Mouse (Mus musculus) heart, postnatal 36 days (tissue): ENCODE results near the gene Arhgap11a. TPM values are rescaled to one million over a fixed set of nuclear protein-coding genes. Genes with fewer than 3 reads are reported as not detected.

ENCODE experiments used
- DNase-seq, 2 experiments: peaks; one replicate each; pipeline ENCODE4 v3.0.0; 2021 to 2022
- intact Hi-C: fragments of 180-260 bp; cut with DNase I; formaldehyde crosslinking; loops from one replicate; pipeline ENCODE4 v1.15.1; 2025
- total RNA-seq, 2 experiments: library from RNA; stranded (reverse); gene quantifications; 2 replicates each; pipeline ENCODE4 v1.2.3; 2021

The Arhgap11a gene
- total RNA-seq, 2 experiments from 2014 or later, result 2.0 to 2.5 TPM

DNA sequence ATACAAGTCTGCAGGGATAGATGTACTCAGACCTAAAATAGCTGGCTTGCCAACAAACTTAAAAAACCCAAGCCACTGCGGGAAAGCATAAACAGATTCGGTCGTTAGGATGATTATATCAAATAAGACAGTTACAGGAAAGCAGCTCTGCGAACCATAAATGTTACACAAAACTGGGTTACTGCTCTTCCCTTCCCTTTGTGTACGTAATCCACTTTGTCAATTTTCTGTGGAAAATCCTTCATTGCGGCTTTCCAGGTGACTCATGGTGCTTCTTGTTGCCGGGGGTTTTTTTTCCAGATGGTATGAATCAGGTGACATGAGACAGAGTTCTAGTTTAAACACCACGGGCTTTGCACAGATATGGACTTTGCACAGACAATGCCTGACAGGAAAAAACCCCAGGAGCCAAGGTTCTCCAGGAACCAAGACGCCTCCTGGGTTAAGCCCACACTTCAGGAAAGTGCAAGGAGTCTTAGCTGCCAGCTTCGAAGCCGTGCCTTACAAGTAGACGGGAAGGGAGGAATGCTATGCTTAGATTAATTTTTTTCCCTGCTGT is 27.2 kb downstream of the Arhgap11a start:
- intact Hi-C loops, result loop anchor here (5.0 kb wide), 1 partner anchor 329 kb away; no protein-coding TSS in a partner anchor
- DNase-seq, result no peak

- intact Hi-C loops, result loop anchor here (5.0 kb wide), 1 partner anchor 328 kb away; no protein-coding TSS in a partner anchor
- DNase-seq, result peak; percentile 6 to 8
Measured at GRCm38 (mm10) chr2:113820117-113820516, 28.3 kb downstream of the Arhgap11a start.

DNA sequence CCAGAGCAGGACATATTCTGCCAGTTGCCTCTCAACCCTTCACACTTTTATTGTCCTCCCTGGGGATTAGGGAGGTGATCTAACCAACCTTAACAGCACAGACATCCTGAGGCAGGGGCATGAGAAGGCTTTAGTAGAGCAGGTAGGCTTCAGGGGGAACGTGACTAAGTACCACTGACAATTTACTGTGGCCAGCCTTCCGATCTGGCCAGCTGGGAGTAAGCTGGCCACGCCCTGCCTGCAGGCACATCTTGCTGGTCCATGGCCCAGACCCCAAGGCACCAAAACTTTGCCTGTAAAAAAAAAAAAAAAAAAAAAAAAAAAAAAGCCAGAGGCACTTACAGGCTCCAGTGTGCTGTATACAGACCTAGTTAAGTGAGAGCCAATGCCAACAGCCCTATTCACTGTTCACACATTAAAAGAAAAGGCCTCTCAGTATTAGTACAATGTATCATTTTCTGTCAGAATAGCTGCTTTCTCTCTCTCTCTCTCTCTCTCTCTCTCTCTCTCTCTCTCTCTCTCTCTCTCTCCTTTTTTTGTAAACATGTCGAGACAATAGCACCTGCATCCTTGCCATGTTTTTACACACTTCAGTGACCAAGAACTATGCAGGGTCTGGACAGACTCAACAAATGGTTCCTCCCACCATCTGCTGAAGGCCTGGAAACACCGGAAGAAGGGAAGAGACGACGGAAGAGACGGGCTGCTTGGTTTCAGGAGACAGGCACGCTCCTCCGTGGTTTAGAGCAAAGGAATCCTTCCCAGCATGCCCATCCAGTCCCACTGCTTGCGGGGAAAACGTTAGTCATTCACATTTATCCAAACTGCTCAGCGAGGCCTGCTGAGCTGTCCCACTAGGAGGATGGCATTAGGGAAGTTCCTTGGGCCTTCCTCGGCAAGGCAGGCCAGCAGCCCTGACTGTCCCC is 30.5 kb downstream of the Arhgap11a start:
- no peak for DNase-seq
- intact Hi-C loops, result no loop called here

- peak; percentile 54 to 75 for DNase-seq
- intact Hi-C loops, result loop anchor here (5.0 kb wide), 4 partner anchors 270 to 500 kb away; no protein-coding TSS in a partner anchor
Measured at GRCm38 (mm10) chr2:113807640-113808039, 40.8 kb downstream of the Arhgap11a start.

- DNase-seq, result no peak
- intact Hi-C loops, result loop anchor here (5.0 kb wide), 4 partner anchors 270 to 500 kb away; no protein-coding TSS in a partner anchor
Measured at GRCm38 (mm10) chr2:113806851-113807577, 41.4 kb downstream of the Arhgap11a start.

DNA sequence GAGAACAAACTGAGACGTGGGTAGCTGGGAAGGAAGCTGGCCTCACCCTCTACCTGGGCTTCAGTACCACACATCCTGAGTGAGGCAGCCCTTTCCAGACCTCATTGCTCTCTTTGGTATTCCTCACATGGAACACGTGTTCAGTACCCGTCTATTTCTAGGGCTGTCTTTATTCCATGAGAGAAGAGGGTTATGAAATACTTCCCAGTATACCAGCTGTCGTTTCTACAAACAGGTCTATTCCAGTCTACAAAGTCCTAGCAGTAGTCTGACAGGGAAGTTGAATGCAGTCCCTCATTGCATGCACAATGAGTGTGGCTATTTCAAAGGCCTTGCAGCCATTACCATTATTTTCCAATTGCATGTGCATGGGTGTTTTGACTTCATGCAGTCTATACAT is 42.7 kb downstream of the Arhgap11a start:
- intact Hi-C loops, result loop anchor here (5.0 kb wide), 4 partner anchors 268 to 498 kb away; no protein-coding TSS in a partner anchor
- no peak for DNase-seq

- DNase-seq, result no peak
- intact Hi-C loops, result no loop called here
Measured at GRCm38 (mm10) chr2:113803753-113804152, 44.7 kb downstream of the Arhgap11a start.

DNA sequence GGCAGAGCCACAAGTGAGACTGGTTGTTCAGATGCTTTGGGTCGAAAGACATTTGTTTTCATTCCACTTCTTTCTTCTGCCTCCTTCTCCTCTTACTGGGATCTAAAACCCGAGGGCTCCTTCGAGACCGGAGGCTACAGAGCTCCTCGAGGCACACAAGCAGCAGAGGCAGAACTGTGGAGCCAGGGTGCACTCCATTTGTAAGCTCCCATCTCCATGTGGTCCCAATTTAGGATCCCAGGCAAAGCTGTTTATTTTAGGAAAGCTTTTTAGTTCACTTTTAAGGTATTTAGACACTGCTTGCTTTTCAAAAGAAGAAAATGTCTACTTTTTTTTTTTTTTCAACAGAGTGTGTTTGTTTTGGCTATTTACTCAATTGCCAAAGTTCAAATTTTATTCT is 47.6 kb downstream of the Arhgap11a start:
- no peak for DNase-seq
- intact Hi-C loops, result no loop called here

DNA sequence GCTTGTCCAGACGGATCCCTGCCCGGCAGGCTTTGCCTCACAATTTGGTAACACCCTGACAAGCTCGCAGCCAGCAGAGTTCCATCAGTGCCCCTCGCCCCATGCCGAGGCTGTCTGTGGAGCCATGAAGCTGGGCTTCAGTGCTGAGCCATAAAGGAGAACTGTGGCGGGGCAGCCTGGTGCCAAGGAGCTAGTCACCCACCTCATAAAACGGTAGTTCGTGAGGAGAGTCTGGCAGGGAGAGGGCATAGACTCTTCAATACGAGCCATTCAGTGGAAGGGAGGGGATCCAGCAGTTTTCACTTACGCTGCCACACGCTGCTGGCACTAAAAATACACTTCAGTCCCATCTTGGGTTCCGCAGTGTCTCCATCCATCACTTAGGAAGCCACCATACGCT is 49.9 kb downstream of the Arhgap11a start:
- intact Hi-C loops, result no loop called here
- DNase-seq, result no peak

- intact Hi-C loops, result no loop called here
- no peak for DNase-seq
Measured at GRCm38 (mm10) chr2:113795186-113795585, 53.3 kb downstream of the Arhgap11a start.

DNA sequence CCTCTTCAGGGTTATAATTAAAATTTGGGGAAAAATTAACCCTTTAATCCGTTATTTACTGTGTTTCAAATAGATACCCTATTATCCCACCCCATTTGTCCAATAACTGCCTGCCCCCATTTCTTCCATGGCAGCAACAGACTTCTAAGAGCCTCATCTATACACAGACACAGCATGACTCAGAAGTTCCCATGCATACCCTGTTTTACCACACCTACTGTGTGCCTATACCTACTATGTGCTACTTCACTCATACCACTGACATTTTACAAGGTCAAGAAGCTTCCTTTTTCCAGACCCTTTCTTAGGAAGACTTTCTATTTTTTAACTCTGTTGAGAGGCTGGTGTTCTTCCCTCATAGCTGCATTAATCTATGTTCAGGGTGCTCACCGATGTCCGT is 54.9 kb downstream of the Arhgap11a start:
- intact Hi-C loops, result no loop called here
- no peak for DNase-seq

DNA sequence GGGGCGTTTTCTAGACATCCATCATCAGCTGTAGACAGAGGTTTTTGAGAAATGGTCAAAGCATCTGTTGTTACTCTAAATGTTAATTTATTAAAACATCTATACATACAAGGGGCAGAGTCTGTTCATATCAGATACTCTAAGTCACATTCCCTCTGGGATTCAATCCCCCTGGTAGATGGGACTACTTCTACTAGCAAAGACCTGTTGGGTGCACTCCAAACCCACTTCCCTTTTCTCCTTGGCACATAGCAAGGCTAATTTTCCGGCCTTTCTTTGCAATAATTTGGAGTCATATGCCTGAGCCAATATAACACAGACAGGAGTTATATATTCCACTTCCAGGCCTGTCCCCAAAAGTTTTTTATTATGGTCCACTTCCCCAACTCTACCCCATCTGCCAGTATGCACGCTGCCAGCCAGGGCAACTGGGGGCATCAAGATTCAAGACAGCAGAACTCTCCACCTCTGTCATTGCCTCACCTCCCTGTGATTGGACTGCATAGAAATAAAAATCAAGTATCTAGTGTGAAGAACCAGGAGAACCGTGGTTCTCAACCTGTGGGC is 59.6 kb downstream of the Arhgap11a start:
- no peak for DNase-seq
- intact Hi-C loops, result no loop called here

- intact Hi-C loops, result no loop called here
- DNase-seq, result no peak
Measured at GRCm38 (mm10) chr2:113787882-113788281, 60.6 kb downstream of the Arhgap11a start.

- no peak for DNase-seq
- intact Hi-C loops, result no loop called here
Measured at GRCm38 (mm10) chr2:113784851-113785250, 63.6 kb downstream of the Arhgap11a start.

DNA sequence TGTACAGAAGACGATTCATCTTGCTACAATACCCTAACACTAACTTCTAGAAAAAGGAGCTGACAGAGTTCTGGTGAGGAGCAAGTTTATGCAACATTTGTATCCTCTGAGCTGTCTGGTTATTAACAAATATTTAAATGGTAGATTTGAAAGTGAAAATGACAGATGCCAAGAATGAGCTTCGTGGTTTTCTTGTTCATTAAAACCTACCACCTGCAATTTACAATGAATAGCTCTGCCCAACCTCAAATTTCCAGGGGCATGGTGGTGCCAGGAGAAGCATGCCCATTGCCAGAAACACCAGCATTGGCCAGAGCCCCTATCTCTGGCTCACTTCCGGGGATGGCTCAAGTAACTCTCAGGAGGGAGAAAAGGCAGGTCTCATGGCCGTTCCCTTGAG is 66.9 kb downstream of the Arhgap11a start:
- intact Hi-C loops, result no loop called here
- no peak for DNase-seq

Other genes starting within 250 kb of the Arhgap11a start
- gene Grem1, start 90.0 kb downstream of the Arhgap11a start, total RNA-seq, result not detected
- not detected for gene Scg5, start 19.5 kb downstream of the Arhgap11a start, total RNA-seq
- not detected for gene Gjd2, start 165.0 kb upstream of the Arhgap11a start, total RNA-seq
- over 10,000 TPM; 11,974 to 14,041 TPM for gene Actc1, start 204.9 kb upstream of the Arhgap11a start, total RNA-seq